Mouse (Mus musculus) hindbrain, embryonic 13.5 days (tissue): ENCODE data around the gene Iqschfp. TPM values are rescaled to one million over a fixed set of nuclear protein-coding genes. Genes with fewer than 3 reads are reported as not detected.

ENCODE experiments used
- ATAC-seq: fragments of 200-750 bp; cut with Nextera tagmentation; 2 replicates; pipeline ENCODE4 v1.8.0; 2017; ENCODE audit warnings: moderate TSS enrichment; ENCODE audit not compliant: low FRiP score
- H3K27ac ChIP-seq: fragments of 300-500 bp; sonication (generic); 2 replicates; pipeline ENCODE4 v1.5.1; 2015; ENCODE audit warnings: inconsistent platforms, mild to moderate bottlenecking, moderate library complexity
- H3K27me3 ChIP-seq: fragments of 300-500 bp; sonication (generic); 2 replicates; pipeline ENCODE4 v1.6.1; 2015; ENCODE audit warnings: mild to moderate bottlenecking, inconsistent platforms
- H3K36me3 ChIP-seq: fragments of 300-500 bp; sonication (generic); 2 replicates; pipeline ENCODE4 v1.6.1; 2015; ENCODE audit warnings: mild to moderate bottlenecking, inconsistent platforms
- H3K4me1 ChIP-seq: fragments of 300-500 bp; sonication (generic); replicated peaks from 2 replicates; pipeline ENCODE4 v1.6.1; 2015; ENCODE audit warnings: inconsistent platforms
- H3K4me2 ChIP-seq: fragments of 300-500 bp; sonication (generic); 2 replicates; pipeline ENCODE4 v1.6.1; 2015; ENCODE audit warnings: inconsistent platforms, mild to moderate bottlenecking, moderate library complexity
- H3K4me3 ChIP-seq: fragments of 300-500 bp; sonication (generic); 2 replicates; pipeline ENCODE4 v1.5.1; 2015; ENCODE audit warnings: mild to moderate bottlenecking, inconsistent platforms
- H3K9ac ChIP-seq: fragments of 300-500 bp; sonication (generic); 2 replicates; pipeline ENCODE4 v1.6.1; 2015; ENCODE audit warnings: mild to moderate bottlenecking, inconsistent platforms
- H3K9me3 ChIP-seq: fragments of 300-500 bp; sonication (generic); 2 replicates; pipeline ENCODE4 v1.6.1; 2016; ENCODE audit warnings: inconsistent platforms
- WGBS: fragments of 180-500 bp; shearing (Covaris S2); methylation state at CpG from one replicate; pipeline ENCODE4 v1.1.7; 2015; 5-methylcytosine and 5-hydroxymethylcytosine counted together
- polyA plus RNA-seq: library from polyadenylated mRNA; unstranded; fragments of >200 nt; fragmentation: Nextera tagmentation; extraction: Ambion mirVana; gene quantifications from 2 replicates; pipeline ENCODE4 v1.2.1, GENCODE M21; 2015

Iqschfp gene
- polyA plus RNA-seq, 1 experiment from 2014 or later, result 3.4 TPM

DNA sequence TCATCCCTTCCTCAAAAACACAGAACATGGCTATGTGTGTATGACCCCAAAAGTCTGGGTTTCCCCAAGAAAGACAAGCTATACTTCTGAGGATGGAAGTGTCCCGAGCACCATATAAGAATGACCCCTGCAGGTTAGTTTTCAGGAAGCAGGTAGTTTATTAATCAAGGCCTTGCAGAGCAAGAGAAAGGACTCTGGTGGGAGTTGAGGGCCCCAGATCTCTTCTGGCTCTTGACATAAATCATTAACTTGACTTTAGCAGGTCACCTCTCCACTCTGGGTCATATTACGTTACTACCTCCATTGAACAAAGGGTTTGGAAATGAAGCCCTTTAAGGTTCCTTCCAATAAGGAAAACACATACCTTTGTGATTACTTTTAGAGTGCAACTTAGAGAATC lies 782.7 kb downstream of the Iqschfp start:
- H3K4me3 ChIP-seq, result no peak overlapping the region
- ATAC-seq, result no peak
- H3K4me1 ChIP-seq, result no peaks in the 10 kb centered on the region
- H3K9ac ChIP-seq, result no peak overlapping the region
- no peaks in the 10 kb centered on the region for H3K27me3 ChIP-seq
- no peak overlapping the region for H3K27ac ChIP-seq
- WGBS, result 73% methylated on average over 2 of the region's 2 CpGs
- no peaks in the 10 kb centered on the region for H3K36me3 ChIP-seq
- H3K4me2 ChIP-seq, result no peak overlapping the region
- H3K9me3 ChIP-seq, result no peaks in the 10 kb centered on the region

DNA sequence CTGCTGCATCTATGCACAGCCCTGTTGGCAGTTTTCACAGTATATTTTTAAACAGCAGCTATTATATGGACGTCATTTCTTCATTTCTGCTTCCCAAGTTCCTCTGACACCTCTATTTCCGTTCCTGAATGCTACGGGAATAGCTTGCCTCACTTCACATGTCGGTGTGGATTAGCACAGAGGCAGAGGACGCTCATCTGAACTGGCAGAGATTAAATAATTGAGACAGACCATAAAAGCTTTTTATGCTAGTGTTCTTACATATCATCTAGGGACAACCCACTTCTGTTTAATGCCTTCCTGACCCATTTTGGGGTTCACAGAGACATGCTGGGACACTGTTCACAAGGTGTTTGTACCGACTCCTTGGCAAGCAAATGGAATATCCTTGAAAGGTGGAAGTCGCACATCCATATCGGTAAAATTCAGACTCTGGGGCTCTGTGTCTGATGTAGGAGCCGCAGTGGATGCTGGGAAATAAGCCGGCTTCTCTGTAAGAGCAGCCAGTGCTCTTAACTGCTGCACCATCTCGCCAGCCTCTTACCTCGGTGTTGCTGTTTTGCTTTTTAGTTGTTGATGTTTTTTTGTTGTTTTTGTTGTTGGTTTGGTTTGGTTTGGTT lies 783.3 kb downstream of the Iqschfp start:
- ATAC-seq, result no peak
- WGBS, result 87% methylated on average over 12 of the region's 12 CpGs
- H3K4me2 ChIP-seq, result no peak overlapping the region

More for the DNA sequence above, 783.3 kb downstream of the Iqschfp start:
- no peak overlapping the region for H3K9ac ChIP-seq
- H3K9me3 ChIP-seq, result no peaks in the 10 kb centered on the region
- no peaks in the 10 kb centered on the region for H3K4me1 ChIP-seq
- no peak overlapping the region for H3K27ac ChIP-seq
- H3K4me3 ChIP-seq, result no peak overlapping the region
- no peaks in the 10 kb centered on the region for H3K36me3 ChIP-seq
- no peaks in the 10 kb centered on the region for H3K27me3 ChIP-seq

Other genes starting within 250 kb of the Iqschfp start
- 0.66 and 1.4 TPM in 2 replicates for gene Iqcj, start within 50 bp of the Iqschfp start, polyA plus RNA-seq
- 151 and 152 TPM in 2 replicates for gene Schip1, start 172.6 kb downstream of the Iqschfp start, polyA plus RNA-seq